Mouse (Mus musculus) liver, embryonic 14.5 days (tissue): ENCODE measurements around the gene Myoz1. TPM values are rescaled to one million over a fixed set of nuclear protein-coding genes. Genes with fewer than 3 reads are reported as not detected.

Experiments
- ATAC-seq: fragments of 200-750 bp; cut with Nextera tagmentation; 2 replicates; pipeline ENCODE4 v1.8.0; 2017; ENCODE audit warnings: moderate number of reproducible peaks, mild to moderate bottlenecking, moderate library complexity; ENCODE audit not compliant: insufficient read depth
- DNase-seq, 3 experiments: peaks; one replicate each; pipeline ENCODE4 v3.0.0-alpha.2; 2012 to 2013; ENCODE audit warnings: low read depth in 3 of 3, low spot score in 3 of 3
- H3K27ac ChIP-seq: fragments of 300-500 bp; sonication (generic); 2 replicates; pipeline ENCODE4 v1.5.1; 2014; ENCODE audit warnings: moderate library complexity, mild to moderate bottlenecking, control low read depth, inconsistent platforms
- H3K27me3 ChIP-seq: fragments of 300-500 bp; sonication (generic); 2 replicates; pipeline ENCODE4 v1.6.1; 2014; ENCODE audit warnings: mild to moderate bottlenecking, low read length, moderate library complexity; ENCODE audit not compliant: control insufficient read depth, insufficient read depth
- H3K36me3 ChIP-seq: fragments of 300-500 bp; sonication (generic); replicated peaks from 2 replicates; pipeline ENCODE4 v1.6.1; 2014; ENCODE audit warnings: low read depth; ENCODE audit not compliant: control insufficient read depth, insufficient read depth
- H3K4me1 ChIP-seq, 2 experiments: fragments of 200-500 bp in 1 of 2; fragments of 300-500 bp in 1 of 2; sonication (generic) in 1 of 2; replicated peaks; 2 replicates each; pipeline ENCODE4 v1.6.1; 2012 to 2014; ENCODE audit warnings: antibody characterized with exemption in 1 of 2, inconsistent platforms in 1 of 2, low read length in 1 of 2; ENCODE audit not compliant: control insufficient read depth in 2 of 2, insufficient read depth in 2 of 2
- H3K4me2 ChIP-seq: fragments of 300-500 bp; sonication (generic); 2 replicates; pipeline ENCODE4 v1.6.1; 2014; ENCODE audit warnings: low read depth, mild to moderate bottlenecking, control low read depth, moderate library complexity
- H3K4me3 ChIP-seq, 2 experiments: fragments of 200-500 bp in 1 of 2; fragments of 300-500 bp in 1 of 2; sonication (generic) in 1 of 2; 2 replicates each; pipeline ENCODE4 v1.5.1; 2012 to 2014; ENCODE audit warnings: low read depth in 2 of 2, low read length in 2 of 2, mild to moderate bottlenecking in 2 of 2, control low read depth in 1 of 2, inconsistent platforms in 1 of 2, moderate library complexity in 1 of 2; ENCODE audit not compliant: insufficient read depth in 1 of 2
- H3K9ac ChIP-seq: fragments of 300-500 bp; sonication (generic); replicated peaks from 2 replicates; pipeline ENCODE4 v1.6.1; 2014; ENCODE audit warnings: mild to moderate bottlenecking, control low read depth, moderate library complexity
- H3K9me3 ChIP-seq: fragments of 300-500 bp; sonication (generic); 2 replicates; pipeline ENCODE4 v1.6.1; 2016; ENCODE audit warnings: low read length, mixed read lengths; ENCODE audit not compliant: control insufficient read depth
- CTCF ChIP-seq: IDR thresholded peaks from 2 replicates; pipeline ENCODE4 v1.5.1; 2016; ENCODE audit warnings: antibody characterized with exemption, low read depth, control low read depth
- EP300 ChIP-seq: IDR thresholded peaks from 2 replicates; pipeline ENCODE4 v1.6.1; 2016; ENCODE audit warnings: antibody characterized with exemption, low read depth
- WGBS: fragments of 180-500 bp; shearing (Covaris S2); extraction: QIAGEN DNeasy Blood & Tissue Kit; methylation state at CpG from one replicate; pipeline ENCODE4 v1.1.7; 2014; ENCODE audit not compliant: insufficient replicate concordance; 5-methylcytosine and 5-hydroxymethylcytosine counted together
- polyA plus RNA-seq, 2 experiments: library from polyadenylated mRNA; depleted of rRNA in 1 of 2; stranded (reverse) in 1 of 2; unstranded in 1 of 2; fragments of >200 nt; fragmentation: Nextera tagmentation in 1 of 2; extraction: Ambion mirVana in 1 of 2; gene quantifications; 2 replicates each; pipeline versions ENCODE4 v1.2.1 to v1.2.3; 2012 to 2014

Gene Myoz1
- polyA plus RNA-seq, 2 experiments, result 0.10 TPM; not detected in 1

- ATAC-seq (no peak), DNase-seq (no peak)
- Histone ChIP-seq H3K4me2 (no peak overlapping the region), H3K4me1 (0 out of 4 replicates have a peak, but pooled peaks cover 0 to 2% of the 10 kb centered on the region in 2 experiments), H3K9ac (no peak overlapping the region), H3K36me3 (no peaks in the 10 kb centered on the region), H3K9me3 (no peaks in the 10 kb centered on the region), H3K27ac (no peak overlapping the region), H3K27me3 (peaks cover 32% of the 10 kb centered on the region), H3K4me3 (no peak overlapping the region)
- TF ChIP-seq EP300 (no peak), CTCF (no peak)
- WGBS, result 90% methylated on average over 7 of the region's 7 CpGs
Observed at GRCm38 (mm10) chr14:20659687-20660086, 3.3 kb upstream of the Myoz1 start.

- H3K4me3 ChIP-seq, result no peak overlapping the region
- 0 out of 4 replicates have a peak, but pooled peaks cover 0 to 2% of the 10 kb centered on the region in 2 experiments for H3K4me1 ChIP-seq
- no peak for TF ChIP-seq CTCF
- no peak for TF ChIP-seq EP300
- H3K4me2 ChIP-seq, result no peak overlapping the region
- H3K36me3 ChIP-seq, result no peaks in the 10 kb centered on the region
- H3K27ac ChIP-seq, result no peak overlapping the region
- WGBS, result 71% methylated on average over 6 of the region's 6 CpGs
- no peaks in the 10 kb centered on the region for H3K9me3 ChIP-seq
- no peak for DNase-seq
- peaks cover 28% of the 10 kb centered on the region for H3K27me3 ChIP-seq
- H3K9ac ChIP-seq, result no peak overlapping the region
- ATAC-seq, result no peak
Observed at GRCm38 (mm10) chr14:20658902-20659301, 2.6 kb upstream of the Myoz1 start.

- Histone ChIP-seq H3K27ac (no peak overlapping the region), H3K4me3 (no peak overlapping the region), H3K27me3 (peaks cover 23% of the 10 kb centered on the region), H3K9me3 (no peaks in the 10 kb centered on the region), H3K4me1 (0 out of 4 replicates have a peak, but pooled peaks cover 0 to 2% of the 10 kb centered on the region in 2 experiments), H3K9ac (no peak overlapping the region), H3K36me3 (no peaks in the 10 kb centered on the region), H3K4me2 (no peak overlapping the region)
- ATAC-seq, result no peak
- DNase-seq, result no peak
- TF ChIP-seq CTCF (peak; percentile 75), EP300 (no peak)
Observed at GRCm38 (mm10) chr14:20658326-20658725, 2.0 kb upstream of the Myoz1 start.

DNA sequence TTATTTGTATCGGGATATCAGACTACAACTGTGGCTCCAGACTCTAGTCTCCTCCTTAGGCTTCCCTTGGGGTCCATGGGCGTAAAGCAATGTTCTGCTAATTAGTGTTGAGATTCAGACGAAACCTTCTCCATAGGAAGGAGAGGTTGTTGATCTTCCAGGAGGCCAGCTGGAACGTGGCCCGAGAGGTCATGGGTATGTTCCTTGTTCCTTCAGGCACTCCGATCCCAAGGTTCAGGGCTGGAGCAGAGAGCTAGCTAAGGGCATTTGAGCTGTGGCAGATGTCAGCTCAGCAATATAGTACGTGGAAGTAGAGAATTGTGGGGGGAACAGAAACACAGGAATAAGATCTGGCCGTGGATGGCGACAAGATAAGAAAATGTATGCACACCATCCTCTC is 609 bp downstream of the Myoz1 start:
- TF ChIP-seq CTCF, result no peak
- TF ChIP-seq EP300, result no peak
- Histone ChIP-seq H3K36me3 (no peaks in the 10 kb centered on the region), H3K4me3 (no peak overlapping the region), H3K9ac (no peak overlapping the region), H3K27ac (no peak overlapping the region), H3K4me2 (no peak overlapping the region), H3K4me1 (0 out of 4 replicates have a peak, but pooled peaks cover 0 to 2% of the 10 kb centered on the region in 2 experiments), H3K27me3 (no peaks in the 10 kb centered on the region), H3K9me3 (no peaks in the 10 kb centered on the region)
- ATAC-seq (no peak), DNase-seq (no peak)
- WGBS, result 68% methylated on average over 9 of the region's 9 CpGs

- Histone ChIP-seq H3K36me3 (no peaks in the 10 kb centered on the region), H3K4me2 (no peak overlapping the region), H3K27me3 (no peaks in the 10 kb centered on the region), H3K9ac (no peak overlapping the region), H3K4me3 (no peak overlapping the region), H3K9me3 (no peaks in the 10 kb centered on the region), H3K27ac (no peak overlapping the region), H3K4me1 (no peaks in the 10 kb centered on the region)
- TF ChIP-seq CTCF (no peak), EP300 (no peak)
- no peak for DNase-seq
- no peak for ATAC-seq
- 54% methylated on average over 9 of the region's 9 CpGs for WGBS
Observed at GRCm38 (mm10) chr14:20654690-20655421, 1.5 kb downstream of the Myoz1 start.
